Mouse (Mus musculus): ENCODE results near the gene Sdk1.

DNA sequence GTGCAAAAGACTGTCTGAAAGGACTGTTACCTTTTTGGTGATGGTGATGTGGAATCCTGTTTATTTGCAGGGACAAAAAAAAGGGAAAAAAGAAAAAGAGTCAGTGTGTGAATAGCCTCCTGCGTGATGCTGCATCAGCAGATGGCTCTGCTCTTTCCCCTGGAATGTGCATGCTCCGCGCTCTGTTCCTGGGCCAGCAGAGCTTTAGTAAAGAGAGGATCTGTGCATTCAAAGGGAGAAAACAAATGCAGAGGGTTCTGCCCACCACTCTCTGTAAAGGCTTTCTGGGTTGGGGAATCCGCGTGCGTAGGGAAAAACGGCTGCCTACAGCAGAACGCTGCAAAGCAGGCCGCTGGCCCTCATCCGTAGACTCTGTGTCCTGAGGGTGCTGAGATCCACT is 644.7 kb downstream of the Sdk1 start:
- no peak for TF ChIP-seq CTCF (IDR thresholded peaks at IDR 0.05 in 2 of 3, conservative IDR thresholded peaks at IDR 0.05 in 1 of 3; ENCODE audit: control insufficient read depth in 1 of 3, insufficient read depth in 1 of 3, low read depth in 2 of 3, low read length in 3 of 3, poor library complexity in 1 of 3, severe bottlenecking in 1 of 3)
- TF ChIP-seq RAD21 (IDR thresholded peaks at IDR 0.05; ENCODE audit: low read depth, low read length) = no peak
- no peak for TF ChIP-seq ZKSCAN1 (IDR thresholded peaks at IDR 0.05; ENCODE audit: low read depth, low read length)
- no peak for TF ChIP-seq GATA1 (IDR thresholded peaks at IDR 0.05; ENCODE audit: low read depth, low read length)
- no peak for TF ChIP-seq UBTF (IDR thresholded peaks at IDR 0.05; ENCODE audit: borderline replicate concordance, insufficient read depth, low read depth, low read length)
- no peak for TF ChIP-seq CHD2 (IDR thresholded peaks at IDR 0.05; ENCODE audit: low read length)
- no peak for TF ChIP-seq MEF2A (IDR thresholded peaks at IDR 0.05; ENCODE audit: extremely low read depth, insufficient replicate concordance, low read depth, low read length, poor library complexity, severe bottlenecking)
- no peak for TF ChIP-seq ZC3H11A (IDR thresholded peaks at IDR 0.05; ENCODE audit: low read depth, low read length)
- TF ChIP-seq ETS1 (IDR thresholded peaks at IDR 0.05; ENCODE audit: low read depth, low read length) = no peak
- no peak for TF ChIP-seq RCOR1 (IDR thresholded peaks at IDR 0.05; ENCODE audit: low read depth, low read length)
- TF ChIP-seq MYC (IDR thresholded peaks at IDR 0.05; ENCODE audit: low read depth, low read length) = no peak

All from MEL (cell line).